Mouse (Mus musculus): ENCODE data around the gene Cabcoco1.

DNA sequence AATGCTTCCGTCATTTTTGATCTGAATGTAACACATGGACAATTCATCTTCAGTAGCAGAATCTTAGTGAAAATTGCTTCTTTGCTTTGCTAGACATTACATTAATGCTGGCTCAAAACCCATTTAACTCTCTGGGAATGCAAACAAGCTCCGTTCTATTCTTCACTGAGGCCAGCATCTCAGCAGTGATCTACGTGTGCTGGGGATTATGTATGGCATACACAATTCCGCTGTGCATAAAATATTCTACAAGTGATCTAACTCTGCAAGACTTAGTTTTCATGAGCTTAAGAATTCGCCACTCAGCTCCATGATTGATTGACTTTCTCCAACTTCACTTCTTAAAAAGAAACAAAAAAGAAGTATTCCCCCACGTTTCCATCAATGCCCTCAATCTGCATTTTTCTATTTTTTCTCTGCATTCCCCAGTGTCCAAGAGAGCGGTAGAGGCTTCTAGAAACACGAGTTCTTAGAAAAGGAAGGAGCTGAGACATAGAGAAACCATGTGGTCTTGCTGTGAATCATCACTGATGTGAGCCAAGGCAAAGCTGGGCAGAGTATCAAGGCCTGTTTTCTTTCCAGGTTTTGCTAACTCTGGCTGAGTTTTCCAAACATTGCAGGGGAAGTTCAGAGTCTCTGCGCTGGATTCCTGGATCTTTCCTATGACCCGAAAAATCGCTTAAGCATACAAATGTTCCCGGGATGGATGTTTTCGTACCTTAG, 16.6 kb upstream of the Cabcoco1 start:
- no peak for TF ChIP-seq POLR2A (IDR thresholded peaks at IDR 0.05; ENCODE audit: extremely low read depth, insufficient read depth, low read length)
- TF ChIP-seq CTCF (IDR thresholded peaks at IDR 0.05; ENCODE audit: extremely low read depth, insufficient read depth, low read length) = no peak
